Mouse (Mus musculus) fat pad, adult 2 months (tissue): ENCODE data around the gene Gps2.
"Not testable (repeated sequence)": the region's sequence is repeated elsewhere in the genome, so short reads cannot be mapped to it uniquely, and the experiment has no call there.

Experiments
- DNase-seq: peaks from one replicate; pipeline ENCODE4 v3.0.0-alpha.2; 2011; ENCODE audit warnings: low read depth, low spot score; ENCODE audit errors: extremely low read depth

The Gps2 gene

GRCm38 (mm10) chr11:69915667-69916627 lies 2.3 kb downstream of the Gps2 start:
- DNase-seq: no peak

GRCm38 (mm10) chr11:69916652-69917378 lies 3.1 kb downstream of the Gps2 start:
- DNase-seq: not testable (repeated sequence)

- no peak for DNase-seq
Measured at GRCm38 (mm10) chr11:69917379-69917948, 3.8 kb downstream of the Gps2 start.

- no peak for DNase-seq
Measured at GRCm38 (mm10) chr11:69918118-69918517, 4.4 kb downstream of the Gps2 start.

GRCm38 (mm10) chr11:69919053-69919452 lies 5.4 kb downstream of the Gps2 start:
- DNase-seq: no peak

GRCm38 (mm10) chr11:69919661-69920265 lies 6.1 kb downstream of the Gps2 start:
- DNase-seq: peak; percentile 74

GRCm38 (mm10) chr11:69920266-69921031 lies 6.8 kb downstream of the Gps2 start:
- DNase-seq: no peak

GRCm38 (mm10) chr11:69921114-69922011 lies 7.7 kb downstream of the Gps2 start, which contains the start of gene Eif5a:
TSS of gene Eif5a (minus strand) at chr11:69921958.
- DNase-seq: peak; percentile 99

GRCm38 (mm10) chr11:69922012-69922756 lies 8.5 kb downstream of the Gps2 start:
- no peak for DNase-seq

GRCm38 (mm10) chr11:69922796-69923195 lies 9.1 kb downstream of the Gps2 start:
- no peak for DNase-seq

GRCm38 (mm10) chr11:69927501-69927900 lies 13.8 kb downstream of the Gps2 start:
- no peak for DNase-seq

- no peak for DNase-seq
Measured at GRCm38 (mm10) chr11:69929712-69930111, 16.0 kb downstream of the Gps2 start.

GRCm38 (mm10) chr11:69930176-69930575 lies 16.5 kb downstream of the Gps2 start:
- not testable (repeated sequence) for DNase-seq

GRCm38 (mm10) chr11:69930967-69931537 lies 17.4 kb downstream of the Gps2 start:
- DNase-seq: no peak

GRCm38 (mm10) chr11:69931769-69932168 lies 18.1 kb downstream of the Gps2 start:
- no peak for DNase-seq

GRCm38 (mm10) chr11:69932254-69932653 lies 18.6 kb downstream of the Gps2 start:
- no peak for DNase-seq

- DNase-seq: no peak
Measured at GRCm38 (mm10) chr11:69933066-69933465, 19.4 kb downstream of the Gps2 start.

GRCm38 (mm10) chr11:69934169-69934568 lies 20.5 kb downstream of the Gps2 start:
- DNase-seq: no peak
